28 mouse cellular contexts compared by ENCODE assay signal in genomic region chr19:8703571-8703970, GRCm38 (mm10). TPM values are rescaled to one million over a fixed set of nuclear protein-coding genes. Genes with fewer than 3 reads are reported as not detected.
"Had no signal": no experiment of that assay in that cellular context is flagged by ENCODE, and none has a peak within 500 bp of the region (broad histone marks: within the 10 kb centered on the region; RNA-seq: fewer than 3 reads in every experiment).

No protein-coding gene starts in this region.

- H3K4me3 ChIP-seq: gastrocnemius, adult 2 months; heart, adult 2 months; heart, embryonic 13.5 days; heart, embryonic 15.5 days; hindbrain, embryonic 10.5 days; hindbrain, embryonic 12.5 days; intestine, embryonic 15.5 days; layer of hippocampus, adult 2 months; left cerebral cortex, adult 2 months; limb, embryonic 10.5 days; limb, embryonic 12.5 days; liver, embryonic 13.5 days; liver, embryonic 15.5 days had no signal

- H3K9me3 ChIP-seq: heart, embryonic 13.5 days; heart, embryonic 15.5 days; hindbrain, embryonic 10.5 days; hindbrain, embryonic 12.5 days; intestine, embryonic 15.5 days; limb, embryonic 10.5 days; limb, embryonic 12.5 days; liver, embryonic 13.5 days; liver, embryonic 15.5 days had no signal

- H3K4me1 ChIP-seq: heart, embryonic 13.5 days; heart, embryonic 15.5 days; hindbrain, embryonic 12.5 days; intestine, embryonic 15.5 days; limb, embryonic 10.5 days; limb, embryonic 12.5 days had no signal

- DNase-seq: gastrocnemius, adult 2 months; gastrocnemius, postnatal 10 days; gastrocnemius, postnatal 25 days; heart, adult 2 months; heart, postnatal 14 days; heart, postnatal 4 days; kidney, adult 18-20 months; kidney, adult 8-10 months; kidney, postnatal 10 days; kidney, postnatal 25 days; kidney, postnatal 4 days; liver; liver, embryonic 13.5 days had no signal

- H3K9ac ChIP-seq: heart, embryonic 13.5 days; heart, embryonic 15.5 days; hindbrain, embryonic 12.5 days; hindbrain, embryonic 14.5 days; intestine, embryonic 15.5 days; limb, embryonic 12.5 days; liver, embryonic 13.5 days; liver, embryonic 15.5 days had no signal

- H3K27ac ChIP-seq: heart, embryonic 13.5 days; heart, embryonic 15.5 days; hindbrain, embryonic 10.5 days; hindbrain, embryonic 12.5 days; hindbrain, embryonic 14.5 days; intestine, embryonic 15.5 days; left cerebral cortex, adult 2 months; limb, embryonic 10.5 days; limb, embryonic 12.5 days; liver, embryonic 13.5 days; liver, embryonic 15.5 days had no signal

- H3K27me3 ChIP-seq: heart, embryonic 13.5 days; heart, embryonic 15.5 days; hindbrain, embryonic 12.5 days; intestine, embryonic 15.5 days; limb, embryonic 12.5 days; liver, embryonic 13.5 days; liver, embryonic 15.5 days had no signal

RNA-seq across cellular contexts. Expression of gene 1700092M07Rik, which starts 36.9 kb away (rescaled TPM):
- total RNA-seq: gastrocnemius, adult 2 months; gastrocnemius, postnatal 25 days; heart, postnatal 4 days; left cerebral cortex, postnatal 14 days had no signal

RNA-seq across cellular contexts. Expression of gene Chrm1, which starts 40.0 kb away (rescaled TPM):
- total RNA-seq: gastrocnemius, adult 2 months; gastrocnemius, postnatal 25 days; heart, adult 2 months; heart, postnatal 4 days had no signal
- polyA plus RNA-seq: heart, embryonic 13.5 days; heart, postnatal 0 days; inflammation-experienced regulatory T-cells, adult 6 months; kidney, embryonic 14.5 days; liver, embryonic 13.5 days had no signal
